Mouse (Mus musculus) heart, postnatal 0 days (tissue): ENCODE measurements around the gene Gata2. TPM values are rescaled to one million over a fixed set of nuclear protein-coding genes. Genes with fewer than 3 reads are reported as not detected.

ENCODE experiments used
- ATAC-seq: fragments of 200-750 bp; cut with Nextera tagmentation; 2 replicates; pipeline ENCODE4 v1.8.0; 2017; ENCODE audit warnings: low read depth, moderate number of reproducible peaks, moderate library complexity; ENCODE audit not compliant: insufficient read depth
- DNase-seq: peaks from one replicate; pipeline ENCODE4 v3.0.0-alpha.2; 2016; ENCODE audit warnings: low spot score
- H3K27ac ChIP-seq: fragments of 300-500 bp; sonication (generic); 2 replicates; pipeline ENCODE4 v1.5.1; 2014; ENCODE audit warnings: low read depth, mild to moderate bottlenecking
- H3K27me3 ChIP-seq: fragments of 300-500 bp; sonication (generic); 2 replicates; pipeline ENCODE4 v1.6.1; 2014; ENCODE audit warnings: low read length, mixed read lengths; ENCODE audit not compliant: control insufficient read depth, insufficient read depth
- H3K36me3 ChIP-seq: fragments of 300-500 bp; sonication (generic); replicated peaks from 2 replicates; pipeline ENCODE4 v1.6.1; 2014; ENCODE audit warnings: low read length, mixed read lengths; ENCODE audit not compliant: control insufficient read depth, insufficient read depth
- H3K4me1 ChIP-seq: fragments of 300-500 bp; sonication (generic); 2 replicates; pipeline ENCODE4 v1.6.1; 2014; ENCODE audit warnings: antibody characterized with exemption; ENCODE audit not compliant: control insufficient read depth, insufficient read depth
- H3K4me2 ChIP-seq: fragments of 300-500 bp; sonication (generic); 2 replicates; pipeline ENCODE4 v1.6.1; 2014; ENCODE audit warnings: low read depth, mild to moderate bottlenecking, low read length, moderate library complexity
- H3K4me3 ChIP-seq: fragments of 300-500 bp; sonication (generic); 2 replicates; pipeline ENCODE4 v1.5.1; 2014; ENCODE audit warnings: low read depth, low read length
- H3K9ac ChIP-seq: fragments of 300-500 bp; sonication (generic); replicated peaks from 2 replicates; pipeline ENCODE4 v1.6.1; 2014; ENCODE audit warnings: low read depth, low read length, mixed read lengths
- H3K9me3 ChIP-seq: fragments of 300-500 bp; sonication (generic); replicated peaks from 2 replicates; pipeline ENCODE4 v1.6.1; 2016; ENCODE audit warnings: low read length; ENCODE audit not compliant: control insufficient read depth
- CTCF ChIP-seq: IDR thresholded peaks from 2 replicates; pipeline ENCODE4 v1.5.1; 2016; ENCODE audit warnings: antibody characterized with exemption, control low read depth, low read depth
- EP300 ChIP-seq: IDR thresholded peaks from 2 replicates; pipeline ENCODE4 v1.6.1; 2016; ENCODE audit warnings: antibody characterized with exemption, low read depth
- WGBS: fragments of 180-500 bp; shearing (Covaris S2); extraction: QIAGEN DNeasy Blood & Tissue Kit; methylation state at CpG from one replicate; pipeline ENCODE4 v1.1.7; 2014; 5-methylcytosine and 5-hydroxymethylcytosine counted together
- polyA plus RNA-seq: library from polyadenylated mRNA; unstranded; fragments of >200 nt; fragmentation: Nextera tagmentation; extraction: Ambion mirVana; gene quantifications from 2 replicates; pipeline ENCODE4 v1.2.1, GENCODE M21; 2015
- total RNA-seq: library from RNA; depleted of rRNA; stranded (reverse); fragments of >200 nt; gene quantifications from 2 replicates; pipeline ENCODE4 v1.2.3, GENCODE M21; 2014; ENCODE audit warnings: low replicate concordance

Gata2 gene
- total and polyA plus RNA-seq, 2 experiments from 2014 or later, result 16.0 to 17.7 TPM

- no peaks in the 10 kb centered on the region for H3K36me3 ChIP-seq
- TF ChIP-seq EP300 (no peak), CTCF (no peak)
- no peak overlapping the region for H3K9ac ChIP-seq
- H3K27ac ChIP-seq, result no peak overlapping the region
- H3K4me3 ChIP-seq, result no peak overlapping the region
- ATAC-seq (no peak), DNase-seq (no peak)
- H3K4me1 ChIP-seq, result no peaks in the 10 kb centered on the region
- H3K27me3 ChIP-seq, result no peaks in the 10 kb centered on the region
- no peak overlapping the region for H3K4me2 ChIP-seq
- WGBS, result 86% methylated on average over 2 of the region's 2 CpGs
- peaks cover 15% of the 10 kb centered on the region for H3K9me3 ChIP-seq
Observed at GRCm38 (mm10) chr6:88174676-88175075, 19.0 kb upstream of the Gata2 start.

- no peaks in the 10 kb centered on the region for H3K36me3 ChIP-seq
- H3K9me3 ChIP-seq, result no peaks in the 10 kb centered on the region
- TF ChIP-seq CTCF (no peak), EP300 (no peak)
- DNase-seq (no peak), ATAC-seq (no peak)
- no peak overlapping the region for H3K4me2 ChIP-seq
- H3K9ac ChIP-seq, result no peak overlapping the region
- whole genome bisulfite sequencing, result 59% methylated on average over 4 of the region's 4 CpGs
- H3K27ac ChIP-seq, result no peak overlapping the region
- H3K4me1 ChIP-seq, result peaks cover 1% of the 10 kb centered on the region; the same call in 1 of the 2 replicates
- H3K27me3 ChIP-seq, result peaks cover 39% of the 10 kb centered on the region
- H3K4me3 ChIP-seq, result no peak overlapping the region
Observed at GRCm38 (mm10) chr6:88184671-88185070, 9.0 kb upstream of the Gata2 start.

GRCm38 (mm10) chr6:88188148-88188547, 5.5 kb upstream of the Gata2 start:
- Histone ChIP-seq H3K27me3 (peaks cover 70% of the 10 kb centered on the region), H3K4me3 (no peak overlapping the region), H3K4me2 (no peak overlapping the region), H3K36me3 (no peaks in the 10 kb centered on the region), H3K9me3 (no peaks in the 10 kb centered on the region), H3K9ac (no peak overlapping the region), H3K27ac (no peak overlapping the region), H3K4me1 (peaks cover 4% of the 10 kb centered on the region; the same call in 1 of the 2 replicates)
- TF ChIP-seq EP300 (no peak), CTCF (no peak)
- 77% methylated on average over 6 of the region's 6 CpGs for WGBS
- DNase-seq (no peak), ATAC-seq (no peak)

- ATAC-seq (peak; percentile 73), DNase-seq (peak; percentile 68)
- H3K27ac ChIP-seq, result no peak overlapping the region
- no peak overlapping the region for H3K9ac ChIP-seq
- no peaks in the 10 kb centered on the region for H3K36me3 ChIP-seq
- WGBS, result under 1% methylated on average over 56 of the region's 56 CpGs
- peak overlapping the region; percentile 77 for H3K4me2 ChIP-seq
- H3K4me3 ChIP-seq, result peak overlapping the region; percentile 60
- TF ChIP-seq CTCF (peak; percentile 73), EP300 (no peak)
- no peaks in the 10 kb centered on the region for H3K9me3 ChIP-seq
- peaks cover 83% of the 10 kb centered on the region for H3K27me3 ChIP-seq
- H3K4me1 ChIP-seq, result peaks cover 10% of the 10 kb centered on the region
Observed at GRCm38 (mm10) chr6:88189312-88190042, 4.2 kb upstream of the Gata2 start.

GRCm38 (mm10) chr6:88190043-88190309, 3.7 kb upstream of the Gata2 start:
- TF ChIP-seq EP300 (no peak), CTCF (no peak)
- peak overlapping the region; percentile 60 for H3K4me3 ChIP-seq
- H3K27ac ChIP-seq, result no peak overlapping the region
- H3K9me3 ChIP-seq, result no peaks in the 10 kb centered on the region
- H3K9ac ChIP-seq, result no peak overlapping the region
- peak overlapping the region; percentile 77 for H3K4me2 ChIP-seq
- H3K4me1 ChIP-seq, result peaks cover 10% of the 10 kb centered on the region
- H3K36me3 ChIP-seq, result no peaks in the 10 kb centered on the region
- no peak for ATAC-seq
- 8% methylated on average over 13 of the region's 13 CpGs for WGBS
- peaks cover 88% of the 10 kb centered on the region for H3K27me3 ChIP-seq
- DNase-seq, result no peak
